8 mouse cellular contexts compared by ENCODE assay signal in the genomic region with DNA sequence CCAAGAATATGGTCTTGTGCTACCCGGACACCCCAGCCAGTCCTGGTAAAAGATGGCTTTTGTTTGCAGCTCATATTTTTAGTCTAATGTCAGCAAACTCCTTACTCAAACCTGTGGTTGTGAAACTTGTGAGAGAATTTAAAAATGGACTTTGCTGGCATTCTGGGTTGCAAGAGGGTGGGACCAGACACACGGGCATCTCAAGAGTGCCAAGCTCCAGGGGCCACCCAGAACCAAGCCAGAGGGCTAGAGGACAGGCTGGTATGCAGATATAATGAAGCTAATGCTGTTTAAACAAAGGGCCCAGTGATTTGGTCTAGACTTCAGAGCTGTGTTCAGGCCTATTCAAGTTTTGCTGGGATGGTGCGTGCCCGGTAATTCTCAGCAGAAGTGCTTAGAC. TPM values are rescaled to one million over a fixed set of nuclear protein-coding genes. Genes with fewer than 3 reads are reported as not detected.
DNase-seq lines count a peak whose midpoint lies in the region; ATAC-seq lines count a peak whose summit lies in the region.

No protein-coding gene starts in this region.

- H3K4me3 ChIP-seq in kidney, embryonic 16.5 days (ENCODE audit: low read length): peak overlapping the region; percentile 85
- peak overlapping the region; percentile 82 for H3K4me3 ChIP-seq in embryonic facial prominence, embryonic 13.5 days
- H3K4me3 ChIP-seq in intestine, embryonic 16.5 days (ENCODE audit: low read length): peak overlapping the region; percentile 18
- H3K4me3 ChIP-seq in neural tube, embryonic 15.5 days (replicated peaks): peak overlapping the region; percentile 86

- H3K9ac ChIP-seq in kidney, embryonic 16.5 days (replicated peaks; ENCODE audit: low read length): peak overlapping the region; percentile 82
- peak overlapping the region; percentile 85 for H3K9ac ChIP-seq in embryonic facial prominence, embryonic 13.5 days
- peak overlapping the region; percentile 42; the same call in 1 of the 2 replicates for H3K9ac ChIP-seq in intestine, embryonic 16.5 days (ENCODE audit: low read depth, low read length)
- peak overlapping the region; percentile 83; the same call in 1 of the 2 replicates for H3K9ac ChIP-seq in neural tube, embryonic 15.5 days (replicated peaks)

- no peaks in the 10 kb centered on the region for H3K36me3 ChIP-seq in kidney, embryonic 16.5 days (ENCODE audit: insufficient read depth, low read length)
- no peaks in the 10 kb centered on the region for H3K36me3 ChIP-seq in embryonic facial prominence, embryonic 13.5 days
- no peaks in the 10 kb centered on the region for H3K36me3 ChIP-seq in intestine, embryonic 16.5 days (ENCODE audit: control insufficient read depth, insufficient read depth, low read length)
- H3K36me3 ChIP-seq in neural tube, embryonic 15.5 days: no peaks in the 10 kb centered on the region

- peak overlapping the region; percentile 90 for H3K4me2 ChIP-seq in kidney, embryonic 16.5 days (replicated peaks; ENCODE audit: low read depth, low read length)
- peak overlapping the region; percentile 89 for H3K4me2 ChIP-seq in embryonic facial prominence, embryonic 13.5 days
- H3K4me2 ChIP-seq in intestine, embryonic 16.5 days (ENCODE audit: low read depth, low read length): peak overlapping the region; percentile 96
- H3K4me2 ChIP-seq in neural tube, embryonic 15.5 days: peak overlapping the region; percentile 93

- H3K27ac ChIP-seq in kidney, embryonic 16.5 days (ENCODE audit: low read length): 0 out of 2 replicates have a peak overlapping the region, but pooled peaks have one; percentile 13
- peak overlapping the region; percentile 3; the same call in 1 of the 2 replicates for H3K27ac ChIP-seq in embryonic facial prominence, embryonic 13.5 days
- H3K27ac ChIP-seq in intestine, embryonic 16.5 days (ENCODE audit: low read length): no peak overlapping the region
- no peak overlapping the region for H3K27ac ChIP-seq in neural tube, embryonic 15.5 days (replicated peaks)

- WGBS in kidney, embryonic 16.5 days: 43% methylated on average over 4 of the region's 4 CpGs
- WGBS in embryonic facial prominence, embryonic 13.5 days: 30% methylated on average over 4 of the region's 4 CpGs
- 46% methylated on average over 4 of the region's 4 CpGs for WGBS in intestine, embryonic 16.5 days
- WGBS in neural tube, embryonic 15.5 days: 28% methylated on average over 4 of the region's 4 CpGs

- no peak for ATAC-seq in kidney, embryonic 16.5 days (ENCODE audit: low FRiP score, low TSS enrichment)
- no peak for ATAC-seq in embryonic facial prominence, embryonic 13.5 days (ENCODE audit: insufficient number of reproducible peaks, insufficient read depth, low FRiP score, low TSS enrichment, low read depth)
- ATAC-seq in intestine, embryonic 16.5 days: no peak
- ATAC-seq in neural tube, embryonic 15.5 days (ENCODE audit: low FRiP score): no peak

- peaks cover 62% of the 10 kb centered on the region for H3K4me1 ChIP-seq in kidney, embryonic 16.5 days (ENCODE audit: insufficient read depth, low read length)
- peaks cover 52% of the 10 kb centered on the region for H3K4me1 ChIP-seq in embryonic facial prominence, embryonic 13.5 days
- peaks cover 18% of the 10 kb centered on the region for H3K4me1 ChIP-seq in intestine, embryonic 16.5 days (ENCODE audit: control insufficient read depth, insufficient read depth, low read length)
- peaks cover 62% of the 10 kb centered on the region for H3K4me1 ChIP-seq in neural tube, embryonic 15.5 days

- H3K27me3 ChIP-seq in kidney, embryonic 16.5 days (ENCODE audit: insufficient read depth, low read length): peaks cover 6% of the 10 kb centered on the region; the same call in 1 of the 2 replicates
- H3K27me3 ChIP-seq in embryonic facial prominence, embryonic 13.5 days: peaks cover 25% of the 10 kb centered on the region
- peaks cover 4% of the 10 kb centered on the region; the same call in 1 of the 2 replicates for H3K27me3 ChIP-seq in intestine, embryonic 16.5 days (replicated peaks; ENCODE audit: control insufficient read depth, insufficient read depth, low read length)
- 0 out of 2 replicates have a peak, but pooled peaks cover 9% of the 10 kb centered on the region for H3K27me3 ChIP-seq in neural tube, embryonic 15.5 days (replicated peaks)

- no peak for DNase-seq in kidney, postnatal 14 days
- no peak for DNase-seq in cerebellum, adult 18-20 months
- DNase-seq in cerebellum, adult 8-10 months: no peak
- no peak for DNase-seq in cerebellum, adult 11-12 months

- no peaks in the 10 kb centered on the region for H3K9me3 ChIP-seq in kidney, embryonic 16.5 days (ENCODE audit: low read length)
- H3K9me3 ChIP-seq in embryonic facial prominence, embryonic 13.5 days: no peaks in the 10 kb centered on the region
- H3K9me3 ChIP-seq in intestine, embryonic 16.5 days (ENCODE audit: control insufficient read depth, low read length): no peaks in the 10 kb centered on the region
- no peaks in the 10 kb centered on the region for H3K9me3 ChIP-seq in neural tube, embryonic 15.5 days (replicated peaks)

RNA-seq across cellular contexts. Expression of a gene that starts 2.1 kb away (rescaled TPM):
- polyA plus RNA-seq in kidney, embryonic 16.5 days (2015; fragmentation: Nextera tagmentation; extraction: Ambion mirVana): 4.8 and 5.2 TPM in 2 replicates
- polyA plus RNA-seq in embryonic facial prominence, embryonic 13.5 days (2015; fragmentation: Nextera tagmentation; extraction: Ambion mirVana): 2.6 and 3.6 TPM in 2 replicates
- 0.80 and 0.88 TPM in 2 replicates for polyA plus RNA-seq in intestine, embryonic 16.5 days (2015; fragmentation: Nextera tagmentation; extraction: Ambion mirVana)
- 4.1 and 4.4 TPM in 2 replicates for polyA plus RNA-seq in neural tube, embryonic 15.5 days (2015; fragmentation: Nextera tagmentation; extraction: Ambion mirVana)

Comparison
In these comparisons a context has a peak if more than half of its experiments do, and no peak if none do; other contexts are left out.
1. H3K27ac ChIP-seq: peak in kidney, embryonic 16.5 days (single experiment) and embryonic facial prominence, embryonic 13.5 days (single experiment); none in intestine, embryonic 16.5 days (single experiment) and neural tube, embryonic 15.5 days (single experiment).
2. H3K4me3 ChIP-seq: peak in every context shown above with its lines; median percentile 86 in neural tube, embryonic 15.5 days; 85 in kidney, embryonic 16.5 days; 82 in embryonic facial prominence, embryonic 13.5 days; 18 in intestine, embryonic 16.5 days.
3. Peak in every context shown above with its lines, with median percentiles within 50 percentile points of each other: H3K4me2 ChIP-seq and H3K9ac ChIP-seq.